Mouse (Mus musculus) layer of hippocampus, adult 18-20 months (tissue): ENCODE data around the gene Slc35e1. TPM values are rescaled to one million over a fixed set of nuclear protein-coding genes. Genes with fewer than 3 reads are reported as not detected.

Experiments
- microRNA-seq, 2 experiments: library from miRNA; unstranded; fragments of <30 nt; microRNA quantifications; one replicate each; pipeline ENCODE4 v1.2.0; 2021
- total RNA-seq, 2 experiments: library from RNA; stranded (reverse); gene quantifications; 2 replicates each; pipeline ENCODE4 v1.2.3; 2021

The Slc35e1 gene
- total RNA-seq, 2 experiments from 2014 or later: 47.2 to 48.9 TPM

Small RNAs within 50 kb of the gene (microRNA-seq; reads per million reads assigned to microRNA genes)
- gene Gm28019 (0 reads per million in 2 experiments), gene Mir7068 (1.7 to 4.3 reads per million in 2 experiments)

Other genes starting within 250 kb of the Slc35e1 start
- 1 to 10 TPM; 4.8 to 6.0 TPM for gene Gm10282, start 187.4 kb downstream of the Slc35e1 start, total RNA-seq
- 10 to 100 TPM; 20.1 to 22.2 TPM for gene Klf2, start 173.6 kb downstream of the Slc35e1 start, total RNA-seq
- gene Eps15l1, start 71.2 kb downstream of the Slc35e1 start, total RNA-seq: 10 to 100 TPM; 60.6 to 67.8 TPM
- gene Calr3, start 48.7 kb downstream of the Slc35e1 start, total RNA-seq: 1 to 10 TPM in 1 of 2 experiments, under 1 TPM in 1; 0.84 to 1.5 TPM
- gene 1700030K09Rik, start 48.7 kb downstream of the Slc35e1 start, total RNA-seq: 10 to 100 TPM in 1 of 2 experiments, 1 to 10 TPM in 1; 9.7 to 10.1 TPM
- 10 to 100 TPM; 76.7 to 79.4 TPM for gene Cherp, start 17.4 kb downstream of the Slc35e1 start, total RNA-seq
- gene Med26, start 55.7 kb upstream of the Slc35e1 start, total RNA-seq: 10 to 100 TPM; 10.3 to 10.5 TPM
- 100 to 1,000 TPM in 1 of 2 experiments, 10 to 100 TPM in 1; 99.8 to 103 TPM for gene Smim7, start 78.5 kb upstream of the Slc35e1 start, total RNA-seq
- gene Tmem38a, start 79.4 kb upstream of the Slc35e1 start, total RNA-seq: 100 to 1,000 TPM; 109 to 115 TPM
- 10 to 100 TPM; 46.6 to 49.0 TPM for gene Nwd1, start 154.1 kb upstream of the Slc35e1 start, total RNA-seq
- 100 to 1,000 TPM; 154 to 174 TPM for gene Sin3b, start 230.7 kb upstream of the Slc35e1 start, total RNA-seq